Mouse (Mus musculus) myocyte (in vitro differentiated cells): ENCODE data around the gene Scg3. TPM values are rescaled to one million over a fixed set of nuclear protein-coding genes. Genes with fewer than 3 reads are reported as not detected.
A peak's percentile ranks its signal among the peaks of the same experiment; 100 is the strongest.

Experiments
- H3K27me3 ChIP-seq: one replicate; pipeline ENCODE4 v1.6.1; 2011; ENCODE audit not compliant: control insufficient read depth, insufficient read depth, insufficient read length
- H3K36me3 ChIP-seq: one replicate; pipeline ENCODE4 v1.6.1; 2011; ENCODE audit not compliant: control insufficient read depth, insufficient read depth
- H3K4me2 ChIP-seq: one replicate; pipeline ENCODE4 v1.6.1; 2011; ENCODE audit warnings: low read depth, control low read depth
- H3K4me3 ChIP-seq: one replicate; pipeline ENCODE4 v1.5.1; 2011; ENCODE audit warnings: mild to moderate bottlenecking, control low read depth, moderate library complexity
- H3K79me2 ChIP-seq: one replicate; pipeline ENCODE4 v1.6.1; 2011; ENCODE audit not compliant: control insufficient read depth, insufficient read depth
- H3ac ChIP-seq: one replicate; pipeline ENCODE4 v1.6.1; 2011; ENCODE audit not compliant: control insufficient read depth, insufficient read length
- CEBPB ChIP-seq: IDR thresholded peaks from 2 replicates; pipeline ENCODE4 v1.6.1; 2011; ENCODE audit warnings: mild to moderate bottlenecking, moderate library complexity; ENCODE audit not compliant: poor library complexity, insufficient read depth, severe bottlenecking
- E2F4 ChIP-seq: IDR thresholded peaks from one replicate; pipeline ENCODE4 v1.6.1; 2011; ENCODE audit warnings: mild to moderate bottlenecking, control low read depth, moderate library complexity; ENCODE audit not compliant: insufficient read depth
- MAX ChIP-seq: IDR thresholded peaks from one replicate; pipeline ENCODE4 v1.6.1; 2011; ENCODE audit warnings: low read depth, mild to moderate bottlenecking, control low read depth
- MYOD1 ChIP-seq, 3 experiments: IDR thresholded peaks; one replicate each; pipeline ENCODE4 v1.6.1; 2011; ENCODE audit warnings: control low read depth in 2 of 3, low read depth in 2 of 3, mild to moderate bottlenecking in 2 of 3, moderate library complexity in 1 of 3; ENCODE audit not compliant: insufficient read length in 2 of 3, control insufficient read depth in 1 of 3
- MYOG ChIP-seq, 3 experiments: IDR thresholded peaks; one replicate each; pipeline ENCODE4 v1.6.1; 2011; ENCODE audit warnings: control low read depth in 2 of 3, low read depth in 2 of 3, mild to moderate bottlenecking in 2 of 3; ENCODE audit not compliant: insufficient read length in 2 of 3, control insufficient read depth in 1 of 3, insufficient read depth in 1 of 3
- POLR2A ChIP-seq: IDR thresholded peaks from one replicate; pipeline ENCODE4 v1.6.1; 2011; ENCODE audit warnings: low read depth, mild to moderate bottlenecking, control low read depth, moderate library complexity; ENCODE audit not compliant: insufficient read length
- POLR2AphosphoS2 ChIP-seq: IDR thresholded peaks from one replicate; pipeline ENCODE4 v1.6.1; 2011; ENCODE audit warnings: low read depth, control low read depth; ENCODE audit not compliant: insufficient read length
- REST ChIP-seq: IDR thresholded peaks from one replicate; pipeline ENCODE4 v1.6.1; 2011; ENCODE audit warnings: mild to moderate bottlenecking, control low read depth, moderate library complexity; ENCODE audit not compliant: insufficient read depth, insufficient read length
- SRF ChIP-seq: IDR thresholded peaks from one replicate; pipeline ENCODE4 v1.6.1; 2011; ENCODE audit warnings: low read depth; ENCODE audit not compliant: control insufficient read depth, insufficient read length
- TCF12 ChIP-seq: IDR thresholded peaks from one replicate; pipeline ENCODE4 v1.6.1; 2011; ENCODE audit warnings: mild to moderate bottlenecking, control low read depth; ENCODE audit not compliant: poor library complexity, insufficient read depth, severe bottlenecking
- TCF3 ChIP-seq: IDR thresholded peaks from one replicate; pipeline ENCODE4 v1.6.1; 2011; ENCODE audit warnings: low read depth, control low read depth; ENCODE audit not compliant: insufficient read length
- USF1 ChIP-seq: IDR thresholded peaks from one replicate; pipeline ENCODE4 v1.6.1; 2011; ENCODE audit warnings: low read depth, mild to moderate bottlenecking, control low read depth, moderate library complexity
- polyA plus RNA-seq: library from polyadenylated mRNA; unstranded; fragments of >200 nt; fragmentation: generic; extraction: Trizol; gene quantifications from one replicate; pipeline ENCODE4 v1.2.1, GENCODE M21; 2012; ENCODE audit warnings: missing spikeins

Gene Scg3
- not detected for polyA plus RNA-seq

GRCm38 (mm10) chr9:75683426-75684191 is at the start of gene Scg3:
Scg3 (minus strand) TSS chr9:75684056.
- no peaks in the 10 kb centered on the region for H3K36me3 ChIP-seq
- TF ChIP-seq MYOG (IDR thresholded peaks at IDR 0.05; ENCODE audit: control insufficient read depth in 1 of 3, insufficient read depth in 1 of 3, insufficient read length in 2 of 3, low read depth in 2 of 3) = peak in 1 of 3 experiments; percentile 13
- TF ChIP-seq SRF = no peak
- TF ChIP-seq MYOD1 (IDR thresholded peaks at IDR 0.05; ENCODE audit: control insufficient read depth in 1 of 3, insufficient read length in 2 of 3, low read depth in 2 of 3) = peak in 2 of 3 experiments; percentile 18 to 25
- peak; percentile 89 for TF ChIP-seq REST
- TF ChIP-seq E2F4 = no peak
- no peak within 1 kb of the TSS for H3K4me3 ChIP-seq
- no peaks in the 10 kb centered on the region for H3K79me2 ChIP-seq
- no peak within 1 kb of the TSS for H3K4me2 ChIP-seq
- no peak within 1 kb of the TSS for H3ac ChIP-seq
- no peaks in the 10 kb centered on the region for H3K27me3 ChIP-seq

GRCm38 (mm10) chr9:75719952-75720687 is 36.3 kb upstream of the Scg3 start:
- H3ac ChIP-seq = no peak overlapping the region
- no peaks in the 10 kb centered on the region for H3K79me2 ChIP-seq
- H3K27me3 ChIP-seq = no peaks in the 10 kb centered on the region
- H3K4me2 ChIP-seq = no peak overlapping the region
- TF ChIP-seq MYOG (IDR thresholded peaks at IDR 0.05; ENCODE audit: control insufficient read depth in 1 of 3, insufficient read depth in 1 of 3, insufficient read length in 2 of 3, low read depth in 2 of 3) (no peak), TCF3 (no peak), POLR2A (no peak), MAX (no peak), SRF (no peak), REST (no peak), MYOD1 (IDR thresholded peaks at IDR 0.05; ENCODE audit: control insufficient read depth in 1 of 3, insufficient read length in 2 of 3, low read depth in 2 of 3) (no peak), POLR2AphosphoS2 (no peak), TCF12 (no peak)
- H3K4me3 ChIP-seq = no peak overlapping the region
- no peaks in the 10 kb centered on the region for H3K36me3 ChIP-seq

GRCm38 (mm10) chr9:75719481-75719880 is 35.6 kb upstream of the Scg3 start:
- no peaks in the 10 kb centered on the region for H3K79me2 ChIP-seq
- TF ChIP-seq MAX (no peak), SRF (no peak), MYOG (IDR thresholded peaks at IDR 0.05; ENCODE audit: control insufficient read depth in 1 of 3, insufficient read depth in 1 of 3, insufficient read length in 2 of 3, low read depth in 2 of 3) (no peak), USF1 (no peak), MYOD1 (IDR thresholded peaks at IDR 0.05; ENCODE audit: control insufficient read depth in 1 of 3, insufficient read length in 2 of 3, low read depth in 2 of 3) (no peak), POLR2A (no peak), POLR2AphosphoS2 (no peak), TCF12 (no peak), REST (no peak), CEBPB (no peak), E2F4 (no peak), TCF3 (no peak)
- H3K27me3 ChIP-seq = no peaks in the 10 kb centered on the region
- H3ac ChIP-seq = no peak overlapping the region
- no peak overlapping the region for H3K4me2 ChIP-seq
- H3K36me3 ChIP-seq = no peaks in the 10 kb centered on the region
- H3K4me3 ChIP-seq = no peak overlapping the region

GRCm38 (mm10) chr9:75684772-75685171 is 916 bp upstream of the Scg3 start:
- H3K4me2 ChIP-seq = no peak overlapping the region
- TF ChIP-seq POLR2A (no peak), MAX (no peak), MYOD1 (IDR thresholded peaks at IDR 0.05; ENCODE audit: control insufficient read depth in 1 of 3, insufficient read length in 2 of 3, low read depth in 2 of 3) (no peak), SRF (no peak), TCF12 (no peak), MYOG (IDR thresholded peaks at IDR 0.05; ENCODE audit: control insufficient read depth in 1 of 3, insufficient read depth in 1 of 3, insufficient read length in 2 of 3, low read depth in 2 of 3) (no peak), TCF3 (no peak), USF1 (no peak), E2F4 (no peak), POLR2AphosphoS2 (no peak)
- H3K36me3 ChIP-seq = no peaks in the 10 kb centered on the region
- no peak overlapping the region for H3K4me3 ChIP-seq
- no peaks in the 10 kb centered on the region for H3K27me3 ChIP-seq
- no peak overlapping the region for H3ac ChIP-seq
- no peaks in the 10 kb centered on the region for H3K79me2 ChIP-seq
